Mouse (Mus musculus) kidney, adult 18-20 months (tissue): Measurements from ENCODE around the gene Gm6509.
"Not testable (repeated sequence)": the region's sequence is repeated elsewhere in the genome, so short reads cannot be mapped to it uniquely, and the experiment has no call there.

Experiments used
- DNase-seq: peaks from one replicate; pipeline ENCODE4 v3.0.0; 2021

Gm6509 gene

DNA sequence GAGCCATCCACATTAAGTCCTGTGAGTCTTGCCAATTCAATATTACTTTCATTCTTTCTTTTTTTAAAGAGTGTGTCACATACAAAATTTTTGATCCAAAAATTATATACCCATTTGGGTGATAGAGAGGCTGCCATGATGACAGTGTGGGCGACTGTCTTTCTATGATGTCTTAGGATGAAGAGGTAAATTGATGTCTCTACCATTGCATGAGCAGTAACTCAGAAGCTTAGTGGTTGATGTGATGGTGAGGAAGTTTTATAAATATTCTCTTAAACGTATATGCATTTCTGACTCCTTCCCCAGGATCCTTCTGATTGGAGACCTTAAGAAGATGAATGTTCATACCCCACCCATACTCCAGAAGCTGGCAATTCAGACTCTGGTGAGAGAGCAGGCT is at the start of gene Gm6509:
TSS of gene Gm6509 (plus strand) at position 301 of the 400 bp plus-strand sequence.
- DNase-seq = not testable (repeated sequence)

DNA sequence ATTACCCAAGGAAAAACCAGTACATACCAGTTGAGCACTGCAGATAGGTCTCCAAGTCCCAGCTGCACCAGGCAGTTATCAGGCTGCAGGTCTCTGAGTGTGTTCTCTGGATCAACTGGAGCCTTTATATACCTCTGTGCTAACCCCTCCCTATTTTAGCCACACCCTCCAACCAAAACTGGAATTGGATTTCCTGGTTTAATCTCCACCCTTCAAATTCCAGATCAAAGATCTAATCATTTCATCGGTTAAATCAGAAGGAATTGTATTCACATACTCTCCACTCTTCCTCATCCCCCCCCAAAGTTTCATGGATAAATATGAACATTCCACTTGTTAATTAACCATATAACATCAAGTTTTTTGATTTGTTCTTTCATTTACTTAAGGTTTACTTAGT is 7.5 kb upstream of the Gm6509 start, which contains the start of gene Gm3147:
TSS of gene Gm3147 (minus strand) at position 101 of the 400 bp plus-strand sequence.
- not testable (repeated sequence) for DNase-seq

DNA sequence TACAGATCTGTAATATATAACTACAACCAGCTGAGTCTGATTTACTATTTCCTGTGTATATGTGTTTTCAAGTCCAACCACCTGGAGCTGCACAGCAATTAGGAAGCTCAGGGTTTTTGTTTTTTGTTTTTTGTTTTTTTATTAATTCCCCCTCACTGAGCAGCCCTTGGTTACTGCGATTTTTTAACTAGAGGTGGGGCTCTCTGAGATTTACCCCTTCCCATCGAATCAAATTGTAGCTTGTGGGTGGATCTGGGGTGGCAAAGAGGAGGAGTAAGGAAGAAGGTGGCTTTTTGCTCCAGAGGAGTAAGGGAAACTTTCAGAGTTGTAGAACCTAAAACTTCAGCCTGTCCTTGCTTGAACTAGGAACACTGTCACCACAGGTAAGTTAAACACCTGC is 24.3 kb downstream of the Gm6509 start, which contains the start of gene Gm6205:
TSS of gene Gm6205 (plus strand) at position 301 of the 400 bp plus-strand sequence.
- DNase-seq = not testable (repeated sequence)
